Mouse (Mus musculus) myocyte (in vitro differentiated cells): Measurements from ENCODE around the gene Olfr514. TPM values are rescaled to one million over a fixed set of nuclear protein-coding genes. Genes with fewer than 3 reads are reported as not detected.
"Not testable (repeated sequence)": the region's sequence is repeated elsewhere in the genome, so short reads cannot be mapped to it uniquely, and the experiment has no call there.

ENCODE experiments used
- H3K27me3 ChIP-seq: one replicate; pipeline ENCODE4 v1.6.1; 2011; ENCODE audit not compliant: control insufficient read depth, insufficient read depth, insufficient read length
- H3K36me3 ChIP-seq: one replicate; pipeline ENCODE4 v1.6.1; 2011; ENCODE audit not compliant: control insufficient read depth, insufficient read depth
- H3K4me2 ChIP-seq: one replicate; pipeline ENCODE4 v1.6.1; 2011; ENCODE audit warnings: low read depth, control low read depth
- H3K4me3 ChIP-seq: one replicate; pipeline ENCODE4 v1.5.1; 2011; ENCODE audit warnings: mild to moderate bottlenecking, control low read depth, moderate library complexity
- H3K79me2 ChIP-seq: one replicate; pipeline ENCODE4 v1.6.1; 2011; ENCODE audit not compliant: control insufficient read depth, insufficient read depth
- H3ac ChIP-seq: one replicate; pipeline ENCODE4 v1.6.1; 2011; ENCODE audit not compliant: control insufficient read depth, insufficient read length
- CEBPB ChIP-seq: IDR thresholded peaks from 2 replicates; pipeline ENCODE4 v1.6.1; 2011; ENCODE audit warnings: mild to moderate bottlenecking, moderate library complexity; ENCODE audit not compliant: poor library complexity, insufficient read depth, severe bottlenecking
- E2F4 ChIP-seq: IDR thresholded peaks from one replicate; pipeline ENCODE4 v1.6.1; 2011; ENCODE audit warnings: mild to moderate bottlenecking, control low read depth, moderate library complexity; ENCODE audit not compliant: insufficient read depth
- MAX ChIP-seq: IDR thresholded peaks from one replicate; pipeline ENCODE4 v1.6.1; 2011; ENCODE audit warnings: low read depth, mild to moderate bottlenecking, control low read depth
- MYOD1 ChIP-seq, 3 experiments: IDR thresholded peaks; one replicate each; pipeline ENCODE4 v1.6.1; 2011; ENCODE audit warnings: control low read depth in 2 of 3, low read depth in 2 of 3, mild to moderate bottlenecking in 2 of 3, moderate library complexity in 1 of 3; ENCODE audit not compliant: insufficient read length in 2 of 3, control insufficient read depth in 1 of 3
- MYOG ChIP-seq, 3 experiments: IDR thresholded peaks; one replicate each; pipeline ENCODE4 v1.6.1; 2011; ENCODE audit warnings: control low read depth in 2 of 3, low read depth in 2 of 3, mild to moderate bottlenecking in 2 of 3; ENCODE audit not compliant: insufficient read length in 2 of 3, control insufficient read depth in 1 of 3, insufficient read depth in 1 of 3
- POLR2A ChIP-seq: IDR thresholded peaks from one replicate; pipeline ENCODE4 v1.6.1; 2011; ENCODE audit warnings: low read depth, mild to moderate bottlenecking, control low read depth, moderate library complexity; ENCODE audit not compliant: insufficient read length
- POLR2AphosphoS2 ChIP-seq: IDR thresholded peaks from one replicate; pipeline ENCODE4 v1.6.1; 2011; ENCODE audit warnings: low read depth, control low read depth; ENCODE audit not compliant: insufficient read length
- REST ChIP-seq: IDR thresholded peaks from one replicate; pipeline ENCODE4 v1.6.1; 2011; ENCODE audit warnings: mild to moderate bottlenecking, control low read depth, moderate library complexity; ENCODE audit not compliant: insufficient read depth, insufficient read length
- SRF ChIP-seq: IDR thresholded peaks from one replicate; pipeline ENCODE4 v1.6.1; 2011; ENCODE audit warnings: low read depth; ENCODE audit not compliant: control insufficient read depth, insufficient read length
- TCF12 ChIP-seq: IDR thresholded peaks from one replicate; pipeline ENCODE4 v1.6.1; 2011; ENCODE audit warnings: mild to moderate bottlenecking, control low read depth; ENCODE audit not compliant: poor library complexity, insufficient read depth, severe bottlenecking
- TCF3 ChIP-seq: IDR thresholded peaks from one replicate; pipeline ENCODE4 v1.6.1; 2011; ENCODE audit warnings: low read depth, control low read depth; ENCODE audit not compliant: insufficient read length
- USF1 ChIP-seq: IDR thresholded peaks from one replicate; pipeline ENCODE4 v1.6.1; 2011; ENCODE audit warnings: low read depth, mild to moderate bottlenecking, control low read depth, moderate library complexity
- polyA plus RNA-seq: library from polyadenylated mRNA; unstranded; fragments of >200 nt; fragmentation: generic; extraction: Trizol; gene quantifications from one replicate; pipeline ENCODE4 v1.2.1, GENCODE M21; 2012; ENCODE audit warnings: missing spikeins

The Olfr514 gene
- not detected for polyA plus RNA-seq

DNA sequence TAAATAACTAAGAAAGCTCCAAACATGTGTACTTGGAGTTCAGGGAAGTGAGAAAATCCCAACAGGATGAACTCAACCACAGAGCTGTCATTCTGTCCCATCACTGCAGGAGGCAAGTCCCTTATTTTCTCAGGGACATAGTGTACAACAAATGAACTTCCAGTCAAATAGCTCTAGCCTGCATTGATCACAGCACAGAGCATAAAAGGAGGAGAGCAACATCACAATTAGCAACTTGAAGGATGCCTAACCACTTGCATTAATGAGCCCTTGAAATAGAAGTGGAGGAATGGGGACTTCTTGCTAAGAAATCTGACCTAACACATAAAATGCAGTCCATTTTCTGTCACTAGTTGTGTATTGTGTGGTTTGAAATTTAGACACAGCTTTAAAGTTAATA, at the start of gene Olfr514:
Gene Olfr514 (minus strand): TSS at position 101 of the 400 bp plus-strand sequence.
- Histone ChIP-seq H3K4me2 (no peak within 1 kb of the TSS), H3K4me3 (no peak within 1 kb of the TSS), H3K27me3 (no peaks in the 10 kb centered on the region), H3ac (no peak within 1 kb of the TSS), H3K36me3 (no peaks in the 10 kb centered on the region), H3K79me2 (no peaks in the 10 kb centered on the region)
- no peak for TF ChIP-seq E2F4
- TF ChIP-seq POLR2A = no peak
- TF ChIP-seq POLR2AphosphoS2 = no peak
- no peak for TF ChIP-seq MYOG (IDR thresholded peaks at IDR 0.05; ENCODE audit: control insufficient read depth in 1 of 3, insufficient read depth in 1 of 3, insufficient read length in 2 of 3, low read depth in 2 of 3)
- TF ChIP-seq CEBPB = no peak
- no peak for TF ChIP-seq USF1
- no peak for TF ChIP-seq SRF
- TF ChIP-seq MYOD1 (IDR thresholded peaks at IDR 0.05; ENCODE audit: control insufficient read depth in 1 of 3, insufficient read length in 2 of 3, low read depth in 2 of 3) = no peak
- TF ChIP-seq REST = no peak
- TF ChIP-seq TCF12 = no peak
- no peak for TF ChIP-seq TCF3
- no peak for TF ChIP-seq MAX

DNA sequence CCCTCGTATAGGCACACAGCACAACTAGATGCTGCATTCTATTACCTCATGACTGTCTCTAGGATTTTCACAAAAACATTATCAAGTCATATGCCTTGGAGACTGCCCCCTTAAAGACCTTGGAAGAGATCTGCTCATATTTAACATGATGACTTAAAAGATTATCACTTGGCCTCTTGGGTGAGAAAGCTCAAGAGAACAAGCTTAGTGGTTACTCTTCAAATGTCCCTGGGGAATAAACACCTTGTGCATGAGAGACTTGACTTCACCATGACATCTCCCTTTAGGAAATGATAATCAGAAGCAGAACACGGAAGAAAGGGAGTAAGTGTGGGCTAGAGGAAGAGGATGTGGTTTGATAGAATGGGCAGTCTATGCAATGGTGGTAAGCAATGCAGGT, 46.5 kb upstream of the Olfr514 start, which contains the start of gene Olfr517:
Gene Olfr517 (minus strand): TSS at position 101 of the 400 bp plus-strand sequence.
- H3K27me3 ChIP-seq = no peaks in the 10 kb centered on the region
- H3ac ChIP-seq = no peak within 1 kb of the TSS
- no peak for TF ChIP-seq E2F4
- no peak for TF ChIP-seq MAX
- TF ChIP-seq MYOD1 (IDR thresholded peaks at IDR 0.05; ENCODE audit: control insufficient read depth in 1 of 3, insufficient read length in 2 of 3, low read depth in 2 of 3) = no peak
- H3K79me2 ChIP-seq = no peaks in the 10 kb centered on the region
- H3K36me3 ChIP-seq = no peaks in the 10 kb centered on the region
- no peak within 1 kb of the TSS for H3K4me2 ChIP-seq
- H3K4me3 ChIP-seq = no peak within 1 kb of the TSS

DNA sequence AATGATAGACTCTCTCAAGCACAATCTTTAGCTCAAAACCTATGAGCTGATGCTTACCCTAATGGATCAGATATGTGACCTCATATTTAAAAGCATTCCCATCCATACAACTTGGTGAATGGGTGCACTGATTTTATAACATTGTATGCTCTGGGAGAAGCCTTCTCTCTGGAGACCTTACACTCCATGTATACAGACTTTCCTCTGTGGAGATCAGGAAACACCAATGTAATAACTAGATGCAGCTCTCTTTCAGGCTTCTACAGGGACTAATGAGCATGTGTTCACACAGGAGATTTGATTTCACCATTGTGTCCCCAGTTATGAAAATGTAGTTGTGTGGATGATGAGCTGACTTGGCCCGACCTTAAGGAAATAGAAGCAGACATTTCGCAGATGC, 24.6 kb upstream of the Olfr514 start, which contains the start of gene Olfr516:
Gene Olfr516 (minus strand): TSS at position 101 of the 400 bp plus-strand sequence.
- Histone ChIP-seq H3K4me3 (no peak within 1 kb of the TSS), H3ac (no peak within 1 kb of the TSS), H3K36me3 (no peaks in the 10 kb centered on the region), H3K4me2 (no peak within 1 kb of the TSS), H3K27me3 (no peaks in the 10 kb centered on the region), H3K79me2 (no peaks in the 10 kb centered on the region)
- TF ChIP-seq USF1 (no peak), E2F4 (no peak), SRF (no peak), POLR2AphosphoS2 (no peak), MYOD1 (IDR thresholded peaks at IDR 0.05; ENCODE audit: control insufficient read depth in 1 of 3, insufficient read length in 2 of 3, low read depth in 2 of 3) (no peak)

DNA sequence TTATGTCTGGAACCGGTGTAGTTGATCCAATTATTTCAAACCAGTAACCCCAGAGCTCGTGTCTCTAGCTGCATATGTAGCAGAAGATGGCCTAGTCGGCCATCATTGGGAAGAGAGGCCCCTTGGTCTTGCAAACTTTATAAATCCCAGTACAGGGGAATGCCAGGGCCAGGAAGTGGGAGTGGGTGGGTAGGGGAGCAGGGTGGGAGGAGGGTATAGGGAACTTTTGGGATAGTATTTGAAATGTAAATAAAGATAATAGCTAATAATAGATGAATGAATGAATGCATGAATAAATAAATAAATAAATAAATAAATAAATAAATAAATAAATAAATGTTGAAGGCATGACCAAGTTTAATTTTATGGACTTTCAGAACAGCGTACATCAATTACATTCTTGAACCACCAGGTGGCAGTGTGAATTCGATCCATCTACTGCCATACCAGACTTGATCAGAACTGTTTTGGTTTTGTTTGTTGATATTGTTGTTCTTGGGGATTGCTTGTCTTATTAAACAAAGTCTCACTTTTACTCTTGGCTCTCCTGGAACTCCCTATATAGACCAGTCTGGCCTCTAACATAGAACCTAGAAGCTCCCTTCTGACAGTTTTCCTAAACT, 11.1 kb downstream of the Olfr514 start:
- H3K4me3 ChIP-seq, H3K27me3 ChIP-seq, H3K79me2 ChIP-seq, H3K4me2 ChIP-seq, H3ac ChIP-seq, H3K36me3 ChIP-seq: not testable (repeated sequence)

DNA sequence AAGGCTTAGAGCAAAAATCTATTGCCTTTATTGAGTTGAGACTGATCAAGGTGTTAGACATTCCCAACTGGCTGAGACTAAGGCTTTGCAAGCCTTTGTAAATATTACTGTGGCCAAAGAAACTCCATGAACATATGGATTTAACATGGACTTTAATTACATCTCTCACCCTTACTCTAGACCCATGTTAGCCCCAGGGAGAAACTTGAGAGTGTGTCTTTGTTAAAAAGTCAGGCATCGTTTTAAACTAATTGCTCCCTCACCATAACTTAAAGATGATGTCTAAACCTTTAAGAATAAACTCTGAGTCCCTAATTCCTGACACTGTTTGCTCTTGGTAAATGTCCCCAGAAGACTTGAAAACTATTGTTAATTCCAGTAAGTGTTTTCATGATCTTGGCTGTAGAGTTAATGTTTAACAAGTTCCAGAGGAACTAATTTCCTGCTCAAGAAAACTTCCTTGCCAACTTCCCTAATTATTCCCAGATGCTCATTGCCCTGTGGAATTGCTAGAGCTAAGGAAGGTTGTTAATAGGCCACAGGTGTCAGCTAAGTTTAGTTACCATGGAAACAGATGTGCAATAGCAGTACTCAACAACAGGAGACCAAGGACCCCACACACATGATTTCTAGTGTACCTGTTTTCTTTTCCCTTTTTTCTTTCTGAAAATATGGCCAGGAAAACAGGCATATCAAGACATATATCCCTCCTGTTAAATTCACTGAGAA, 28.4 kb downstream of the Olfr514 start:
- Histone ChIP-seq H3K27me3 (no peaks in the 10 kb centered on the region), H3K79me2 (no peaks in the 10 kb centered on the region)
- TF ChIP-seq POLR2AphosphoS2 = no peak
- TF ChIP-seq MYOD1 (IDR thresholded peaks at IDR 0.05; ENCODE audit: control insufficient read depth in 1 of 3, insufficient read length in 2 of 3, low read depth in 2 of 3) = no peak
- TF ChIP-seq CEBPB = no peak
- TF ChIP-seq USF1 = no peak
- TF ChIP-seq MAX = no peak
- no peak for TF ChIP-seq E2F4
- no peak for TF ChIP-seq POLR2A
- TF ChIP-seq TCF3 = no peak
- no peak for TF ChIP-seq SRF

More for the DNA sequence above, 28.4 kb downstream of the Olfr514 start:
- H3K36me3 ChIP-seq = no peaks in the 10 kb centered on the region
- no peak overlapping the region for H3K4me2 ChIP-seq
- H3K4me3 ChIP-seq = no peak overlapping the region
- no peak overlapping the region for H3ac ChIP-seq

Other genes starting within 250 kb of the Olfr514 start
- gene Olfr506, start 215.2 kb downstream of the Olfr514 start, polyA plus RNA-seq = not detected
- gene Olfr507, start 204.2 kb downstream of the Olfr514 start, polyA plus RNA-seq = not detected
- gene Olfr508, start 196.0 kb downstream of the Olfr514 start, polyA plus RNA-seq = not detected
- gene Olfr509, start 174.1 kb downstream of the Olfr514 start, polyA plus RNA-seq = not detected
- not detected for gene Olfr510, start 159.6 kb downstream of the Olfr514 start, polyA plus RNA-seq
- gene Olfr512, start 112.7 kb downstream of the Olfr514 start, polyA plus RNA-seq = not detected
- gene Olfr513, start 75.0 kb downstream of the Olfr514 start, polyA plus RNA-seq = not detected
- gene Olfr516, start 24.5 kb upstream of the Olfr514 start, polyA plus RNA-seq = not detected
- gene Olfr517, start 46.4 kb upstream of the Olfr514 start, polyA plus RNA-seq = not detected
- not detected for gene Olfr518, start 59.0 kb upstream of the Olfr514 start, polyA plus RNA-seq
- gene Olfr519, start 68.4 kb upstream of the Olfr514 start, polyA plus RNA-seq = not detected
- gene Nlrp10, start 104.2 kb upstream of the Olfr514 start, polyA plus RNA-seq = 0.06 TPM
- 268 TPM for gene Eif3f, start 108.4 kb upstream of the Olfr514 start, polyA plus RNA-seq
- not detected for gene Tub, start 124.3 kb upstream of the Olfr514 start, polyA plus RNA-seq